Mouse (Mus musculus): ENCODE data around the gene Cfap97d2.
A peak's percentile ranks its signal among the peaks of the same experiment; 100 is the strongest.
"Not testable (repeated sequence)": the region's sequence is repeated elsewhere in the genome, so short reads cannot be mapped to it uniquely, and the experiment has no call there.

Gene Cfap97d2

GRCm38 (mm10) chr8:13746212-13746611 lies 40.5 kb downstream of the Cfap97d2 start:
- not testable (repeated sequence) for DNase-seq (ENCODE audit: low read depth)

GRCm38 (mm10) chr8:13747626-13748025 lies 41.9 kb downstream of the Cfap97d2 start:
- DNase-seq (ENCODE audit: low read depth): no peak

DNA sequence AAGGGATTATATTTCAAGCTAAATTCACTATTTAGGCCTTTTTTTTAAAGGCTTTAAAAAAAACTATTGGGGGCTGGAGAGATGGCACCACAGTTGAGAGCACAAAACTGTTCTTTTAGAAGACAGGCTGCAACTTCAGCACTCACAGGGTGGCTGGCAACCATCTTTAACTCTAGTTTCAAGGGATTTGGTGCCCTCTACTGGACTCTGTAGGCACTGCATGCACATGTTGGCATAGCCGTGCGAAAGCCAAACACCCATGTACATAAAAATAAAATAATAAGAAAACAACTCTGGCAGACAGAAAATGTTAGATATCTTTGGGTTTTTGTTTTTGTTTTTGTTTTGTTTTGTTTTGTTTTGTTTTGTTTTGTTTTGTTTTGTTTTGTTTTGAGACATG lies 48.0 kb downstream of the Cfap97d2 start:
- peak; percentile 91 for DNase-seq (ENCODE audit: low read depth)

DNA sequence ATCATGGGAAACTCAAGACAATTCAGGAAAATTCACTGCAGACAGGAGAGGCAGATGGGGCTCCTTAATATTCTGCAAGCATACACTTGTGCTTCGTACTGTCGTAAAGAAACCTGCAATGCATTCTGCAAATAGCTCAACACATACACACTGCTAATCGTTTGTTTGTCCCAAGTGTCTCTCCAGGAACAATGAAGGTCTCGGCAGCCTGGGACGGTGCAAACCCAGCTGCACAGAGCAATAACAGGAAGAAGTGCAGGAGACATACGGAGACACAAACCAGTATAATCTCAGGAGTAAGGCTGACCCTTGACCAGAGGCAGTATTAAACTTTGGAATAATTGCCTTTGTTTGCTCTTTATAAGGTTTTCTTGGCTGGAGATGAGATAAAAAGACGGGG lies 50.8 kb downstream of the Cfap97d2 start:
- no peak for DNase-seq (ENCODE audit: low read depth)

GRCm38 (mm10) chr8:13756982-13757804 lies 51.5 kb downstream of the Cfap97d2 start, which contains the start of gene Cdc16:
Gene Cdc16 (plus strand): TSS chr8:13757676.
- DNase-seq (ENCODE audit: low read depth): peak; percentile 90

GRCm38 (mm10) chr8:13757805-13758727 lies 52.4 kb downstream of the Cfap97d2 start:
- peak; percentile 76 for DNase-seq (ENCODE audit: low read depth)

GRCm38 (mm10) chr8:13769206-13769605 lies 63.5 kb downstream of the Cfap97d2 start:
- no peak for DNase-seq (ENCODE audit: low read depth)

DNA sequence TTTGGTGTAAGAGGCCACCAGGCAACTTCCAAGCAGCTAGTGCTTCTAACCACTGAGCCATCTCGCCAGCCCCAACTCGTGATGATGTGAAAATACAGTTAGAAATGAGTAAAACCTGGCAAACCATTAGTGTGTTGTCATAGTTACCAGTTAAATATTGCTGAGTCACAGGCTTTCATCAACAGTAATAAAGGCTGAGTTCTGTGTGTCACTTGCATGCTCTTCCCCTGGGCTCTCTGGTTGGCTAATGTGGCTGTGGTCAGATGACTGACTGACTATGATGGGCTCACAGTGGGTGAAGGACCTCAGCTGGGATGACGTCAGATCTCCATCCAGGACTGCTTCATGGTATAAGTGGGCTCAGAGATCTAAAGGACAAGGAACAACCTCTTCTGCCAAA lies 74.8 kb downstream of the Cfap97d2 start:
- DNase-seq (ENCODE audit: low read depth): no peak

GRCm38 (mm10) chr8:13785250-13785763 lies 79.6 kb downstream of the Cfap97d2 start, which contains the start of gene Upf3a:
Gene Upf3a (plus strand): TSS chr8:13785615.
- DNase-seq (ENCODE audit: low read depth): peak; percentile 97

DNA sequence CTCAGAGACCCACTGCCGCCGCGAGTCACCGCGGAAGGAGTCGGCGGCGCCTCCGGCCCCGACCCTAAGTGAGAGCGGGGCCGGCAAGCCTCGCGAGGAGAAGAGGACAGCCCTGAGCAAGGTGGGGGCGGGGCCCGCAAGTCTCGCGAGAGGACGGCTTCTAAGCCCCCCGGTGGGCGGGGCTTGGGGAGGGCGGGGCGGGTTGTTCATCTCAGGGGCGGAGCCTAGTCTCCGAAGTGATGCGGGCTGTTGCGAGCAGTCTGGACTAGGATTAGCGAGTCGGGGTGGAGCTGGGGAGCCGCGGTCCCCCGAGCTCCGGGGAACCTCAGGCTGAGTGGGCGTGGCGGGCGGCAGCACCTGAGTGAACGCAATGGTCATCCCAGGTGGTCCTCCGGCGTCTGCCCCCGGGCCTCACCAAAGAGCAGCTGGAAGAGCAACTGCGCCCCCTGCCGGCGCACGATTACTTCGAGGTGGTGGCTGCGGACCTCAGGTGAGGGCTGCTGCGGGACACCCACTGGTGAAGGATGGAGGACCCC lies 80.1 kb downstream of the Cfap97d2 start:
- peak; percentile 99 for DNase-seq (ENCODE audit: low read depth)

DNA sequence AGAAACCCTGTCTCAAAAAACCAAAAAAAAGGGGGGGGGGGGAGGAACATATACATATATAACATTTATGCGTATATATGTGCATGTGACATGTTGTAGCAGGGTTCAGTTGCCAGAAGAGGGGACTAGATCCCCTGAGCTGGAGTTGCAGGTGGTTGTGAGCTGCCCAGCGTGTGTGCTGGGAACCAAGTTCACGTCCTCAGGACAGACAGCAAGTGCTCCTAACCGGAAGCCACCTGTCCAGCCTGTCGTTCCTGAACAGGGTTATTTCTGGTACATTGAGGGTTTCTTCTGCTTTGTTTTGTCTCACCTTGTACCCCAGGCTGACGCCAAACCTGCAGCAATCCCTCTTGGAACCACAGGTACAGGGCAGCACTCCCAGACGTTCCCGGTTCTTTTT lies 83.9 kb downstream of the Cfap97d2 start:
- no peak for DNase-seq (ENCODE audit: low read depth)
